Mouse (Mus musculus) intestine, embryonic 15.5 days (tissue): ENCODE measurements around the gene Sh3gl2. TPM values are rescaled to one million over a fixed set of nuclear protein-coding genes. Genes with fewer than 3 reads are reported as not detected.

Experiments
- ATAC-seq: fragments of 200-750 bp; cut with Nextera tagmentation; 2 replicates; pipeline ENCODE4 v1.8.0; 2017; ENCODE audit warnings: moderate TSS enrichment, moderate library complexity
- H3K27ac ChIP-seq: fragments of 300-500 bp; sonication (generic); 2 replicates; pipeline ENCODE4 v1.5.1; 2015; ENCODE audit warnings: mild to moderate bottlenecking, inconsistent platforms
- H3K27me3 ChIP-seq: fragments of 300-500 bp; sonication (generic); replicated peaks from 2 replicates; pipeline ENCODE4 v1.6.1; 2015; ENCODE audit warnings: inconsistent platforms
- H3K36me3 ChIP-seq: fragments of 300-500 bp; sonication (generic); 2 replicates; pipeline ENCODE4 v1.6.1; 2015; ENCODE audit warnings: inconsistent platforms
- H3K4me1 ChIP-seq: fragments of 300-500 bp; sonication (generic); replicated peaks from 2 replicates; pipeline ENCODE4 v1.6.1; 2015; ENCODE audit warnings: inconsistent platforms
- H3K4me2 ChIP-seq: fragments of 300-500 bp; sonication (generic); replicated peaks from 2 replicates; pipeline ENCODE4 v1.6.1; 2015; ENCODE audit warnings: mild to moderate bottlenecking, inconsistent platforms
- H3K4me3 ChIP-seq: fragments of 300-500 bp; sonication (generic); replicated peaks from 2 replicates; pipeline ENCODE4 v1.5.1; 2015; ENCODE audit warnings: inconsistent platforms
- H3K9ac ChIP-seq: fragments of 300-500 bp; sonication (generic); 2 replicates; pipeline ENCODE4 v1.6.1; 2015; ENCODE audit warnings: inconsistent platforms
- H3K9me3 ChIP-seq: fragments of 300-500 bp; sonication (generic); 2 replicates; pipeline ENCODE4 v1.6.1; 2016; ENCODE audit warnings: inconsistent platforms
- WGBS: fragments of 180-500 bp; shearing (Covaris S2); methylation state at CpG from one replicate; pipeline ENCODE4 v1.1.7; 2015; 5-methylcytosine and 5-hydroxymethylcytosine counted together
- polyA plus RNA-seq: library from polyadenylated mRNA; unstranded; fragments of >200 nt; fragmentation: Nextera tagmentation; extraction: Ambion mirVana; gene quantifications from 2 replicates; pipeline ENCODE4 v1.2.1, GENCODE M21; 2015

Sh3gl2 gene
- polyA plus RNA-seq, 1 experiment from 2014 or later, result 18.4 TPM

- Histone ChIP-seq H3K9me3 (no peaks in the 10 kb centered on the region), H3K27me3 (no peaks in the 10 kb centered on the region), H3K36me3 (no peaks in the 10 kb centered on the region), H3K27ac (no peak overlapping the region), H3K9ac (no peak overlapping the region), H3K4me3 (no peak overlapping the region), H3K4me2 (no peak overlapping the region), H3K4me1 (no peaks in the 10 kb centered on the region)
- no peak for ATAC-seq
These were observed 389.2 kb downstream of the Sh3gl2 start for GRCm38 (mm10) chr4:85594159-85594558.

GRCm38 (mm10) chr4:85613331-85613730 is 408.4 kb downstream of the Sh3gl2 start:
- WGBS, result 79% methylated on average over 3 of the region's 3 CpGs
- no peaks in the 10 kb centered on the region for H3K4me1 ChIP-seq
- H3K9me3 ChIP-seq, result no peaks in the 10 kb centered on the region
- no peak overlapping the region for H3K27ac ChIP-seq
- H3K4me3 ChIP-seq, result no peak overlapping the region
- no peaks in the 10 kb centered on the region for H3K27me3 ChIP-seq
- ATAC-seq, result no peak
- no peaks in the 10 kb centered on the region for H3K36me3 ChIP-seq
- H3K4me2 ChIP-seq, result no peak overlapping the region
- no peak overlapping the region for H3K9ac ChIP-seq

- Histone ChIP-seq H3K9me3 (no peaks in the 10 kb centered on the region), H3K27me3 (no peaks in the 10 kb centered on the region), H3K4me2 (no peak overlapping the region), H3K4me3 (no peak overlapping the region), H3K9ac (no peak overlapping the region), H3K36me3 (no peaks in the 10 kb centered on the region), H3K4me1 (no peaks in the 10 kb centered on the region), H3K27ac (no peak overlapping the region)
- no peak for ATAC-seq
- 91% methylated on average over 5 of the region's 5 CpGs for WGBS
These were observed 413.8 kb downstream of the Sh3gl2 start for GRCm38 (mm10) chr4:85618746-85619145.

- no peak overlapping the region for H3K27ac ChIP-seq
- H3K36me3 ChIP-seq, result no peaks in the 10 kb centered on the region
- H3K4me1 ChIP-seq, result no peaks in the 10 kb centered on the region
- no peak overlapping the region for H3K9ac ChIP-seq
- ATAC-seq, result no peak
- no peak overlapping the region for H3K4me2 ChIP-seq
- H3K9me3 ChIP-seq, result no peaks in the 10 kb centered on the region
- no peak overlapping the region for H3K4me3 ChIP-seq
- H3K27me3 ChIP-seq, result no peaks in the 10 kb centered on the region
- 74% methylated on average over 3 of the region's 3 CpGs for WGBS
These were observed 414.3 kb downstream of the Sh3gl2 start for GRCm38 (mm10) chr4:85619261-85619660.

GRCm38 (mm10) chr4:85629381-85629780 is 424.5 kb downstream of the Sh3gl2 start:
- H3K4me3 ChIP-seq, result no peak overlapping the region
- 71% methylated on average over 7 of the region's 7 CpGs for WGBS

GRCm38 (mm10) chr4:85669271-85669670 is 464.3 kb downstream of the Sh3gl2 start:
- Histone ChIP-seq H3K9ac (no peak overlapping the region), H3K4me3 (no peak overlapping the region), H3K27ac (no peak overlapping the region), H3K4me2 (no peak overlapping the region), H3K4me1 (no peaks in the 10 kb centered on the region), H3K9me3 (no peaks in the 10 kb centered on the region), H3K27me3 (no peaks in the 10 kb centered on the region), H3K36me3 (no peaks in the 10 kb centered on the region)
- whole genome bisulfite sequencing, result 71% methylated on average over 5 of the region's 5 CpGs
- ATAC-seq, result no peak

More at GRCm38 (mm10) chr4:85629381-85629780, 424.5 kb downstream of the Sh3gl2 start:
- H3K9me3 ChIP-seq, result no peaks in the 10 kb centered on the region
- no peak overlapping the region for H3K27ac ChIP-seq
- no peak for ATAC-seq
- H3K9ac ChIP-seq, result no peak overlapping the region
- H3K27me3 ChIP-seq, result no peaks in the 10 kb centered on the region
- no peaks in the 10 kb centered on the region for H3K4me1 ChIP-seq
- H3K4me2 ChIP-seq, result no peak overlapping the region
- no peaks in the 10 kb centered on the region for H3K36me3 ChIP-seq

- Histone ChIP-seq H3K27me3 (no peaks in the 10 kb centered on the region), H3K27ac (no peak overlapping the region), H3K9ac (no peak overlapping the region), H3K4me2 (no peak overlapping the region), H3K9me3 (no peaks in the 10 kb centered on the region), H3K4me3 (no peak overlapping the region), H3K36me3 (no peaks in the 10 kb centered on the region), H3K4me1 (no peaks in the 10 kb centered on the region)
- WGBS, result 28% methylated on average over 1 of the region's 1 CpGs
- no peak for ATAC-seq
These were observed 464.8 kb downstream of the Sh3gl2 start for GRCm38 (mm10) chr4:85669735-85670134.

- Histone ChIP-seq H3K36me3 (no peaks in the 10 kb centered on the region), H3K4me3 (no peak overlapping the region), H3K4me2 (no peak overlapping the region), H3K27me3 (no peaks in the 10 kb centered on the region), H3K4me1 (no peaks in the 10 kb centered on the region), H3K9ac (no peak overlapping the region), H3K9me3 (no peaks in the 10 kb centered on the region), H3K27ac (no peak overlapping the region)
- WGBS, result 22% methylated on average over 4 of the region's 4 CpGs
- no peak for ATAC-seq
These were observed 467.4 kb downstream of the Sh3gl2 start for GRCm38 (mm10) chr4:85672290-85672689.

GRCm38 (mm10) chr4:85677621-85678020 is 472.7 kb downstream of the Sh3gl2 start:
- Histone ChIP-seq H3K9me3 (no peaks in the 10 kb centered on the region; the same call in 1 of the 2 replicates), H3K27me3 (no peaks in the 10 kb centered on the region), H3K9ac (no peak overlapping the region), H3K4me3 (no peak overlapping the region), H3K36me3 (no peaks in the 10 kb centered on the region), H3K27ac (no peak overlapping the region), H3K4me2 (no peak overlapping the region), H3K4me1 (no peaks in the 10 kb centered on the region)
- WGBS, result 55% methylated on average over 1 of the region's 1 CpGs
- no peak for ATAC-seq

GRCm38 (mm10) chr4:85686160-85686559 is 481.2 kb downstream of the Sh3gl2 start:
- Histone ChIP-seq H3K27me3 (no peaks in the 10 kb centered on the region), H3K9me3 (no peaks in the 10 kb centered on the region), H3K9ac (no peak overlapping the region), H3K4me2 (no peak overlapping the region), H3K4me3 (no peak overlapping the region), H3K27ac (no peak overlapping the region), H3K36me3 (no peaks in the 10 kb centered on the region), H3K4me1 (no peaks in the 10 kb centered on the region)
- no peak for ATAC-seq
- whole genome bisulfite sequencing, result 61% methylated on average over 4 of the region's 4 CpGs
